Mouse (Mus musculus): Measurements from ENCODE around the gene Mri1.

Gene Mri1

GRCm38 (mm10) chr8:84256822-84257610, at the start of gene Mri1:
Mri1 (minus strand) TSS chr8:84257326.
- peak; percentile 78 for DNase-seq (ENCODE audit: low read depth)

GRCm38 (mm10) chr8:84303951-84304350, 46.8 kb upstream of the Mri1 start:
- no peak for DNase-seq (ENCODE audit: low read depth)

GRCm38 (mm10) chr8:84297029-84297785, 40.1 kb upstream of the Mri1 start:
- DNase-seq (ENCODE audit: low read depth) = no peak

GRCm38 (mm10) chr8:84291688-84292087, 34.6 kb upstream of the Mri1 start:
- DNase-seq (ENCODE audit: low read depth) = peak; percentile 66

- DNase-seq (ENCODE audit: low read depth) = no peak
Measured at GRCm38 (mm10) chr8:84291086-84291485, 34.0 kb upstream of the Mri1 start.

- DNase-seq (ENCODE audit: low read depth) = peak; percentile 28
Measured at GRCm38 (mm10) chr8:84288892-84289291, 31.8 kb upstream of the Mri1 start.

- DNase-seq (ENCODE audit: low read depth) = peak; percentile 52
Measured at GRCm38 (mm10) chr8:84285665-84286064, 28.5 kb upstream of the Mri1 start.

GRCm38 (mm10) chr8:84284608-84285063, 27.5 kb upstream of the Mri1 start:
- no peak for DNase-seq (ENCODE audit: low read depth)

- no peak for DNase-seq (ENCODE audit: low read depth)
Measured at GRCm38 (mm10) chr8:84280777-84281176, 23.7 kb upstream of the Mri1 start.

GRCm38 (mm10) chr8:84276447-84276846, 19.3 kb upstream of the Mri1 start:
- DNase-seq (ENCODE audit: low read depth) = no peak

GRCm38 (mm10) chr8:84273968-84274367, 16.8 kb upstream of the Mri1 start:
- DNase-seq (ENCODE audit: low read depth) = no peak

- DNase-seq (ENCODE audit: low read depth) = no peak
Measured at GRCm38 (mm10) chr8:84272302-84272701, 15.2 kb upstream of the Mri1 start.

GRCm38 (mm10) chr8:84269950-84270773, 13.0 kb upstream of the Mri1 start, which contains the start of gene Ccdc130:
Ccdc130 (minus strand) TSS chr8:84270380.
- DNase-seq (ENCODE audit: low read depth) = peak; percentile 100

GRCm38 (mm10) chr8:84261098-84261497, 4.0 kb upstream of the Mri1 start:
- DNase-seq (ENCODE audit: low read depth) = no peak

GRCm38 (mm10) chr8:84256458-84256821, 686 bp downstream of the Mri1 start:
- no peak for DNase-seq (ENCODE audit: low read depth)

- DNase-seq (ENCODE audit: low read depth) = no peak
Measured at GRCm38 (mm10) chr8:84255858-84256257, 1.3 kb downstream of the Mri1 start.

GRCm38 (mm10) chr8:84249257-84250170, 7.6 kb downstream of the Mri1 start, which contains the start of gene D8Ertd738e:
D8Ertd738e (minus strand) TSS chr8:84249719.
- peak; percentile 98 for DNase-seq (ENCODE audit: low read depth)

GRCm38 (mm10) chr8:84241821-84242220, 15.3 kb downstream of the Mri1 start:
- DNase-seq (ENCODE audit: low read depth) = no peak

GRCm38 (mm10) chr8:84241167-84241566, 16.0 kb downstream of the Mri1 start:
- no peak for DNase-seq (ENCODE audit: low read depth)

- DNase-seq (ENCODE audit: low read depth) = no peak
Measured at GRCm38 (mm10) chr8:84237542-84238229, 19.4 kb downstream of the Mri1 start.
